Mouse (Mus musculus) CD4-positive naive resting alpha-beta T cell, adult 57 days (primary cell): ENCODE data around the gene Rnf183. TPM values are rescaled to one million over a fixed set of nuclear protein-coding genes. Genes with fewer than 3 reads are reported as not detected.

Experiments used
- total RNA-seq: library from RNA; stranded (reverse); gene quantifications from one replicate; pipeline ENCODE4 v1.2.4, GENCODE M21; 2023

The Rnf183 gene
- not detected for total RNA-seq

DNA sequence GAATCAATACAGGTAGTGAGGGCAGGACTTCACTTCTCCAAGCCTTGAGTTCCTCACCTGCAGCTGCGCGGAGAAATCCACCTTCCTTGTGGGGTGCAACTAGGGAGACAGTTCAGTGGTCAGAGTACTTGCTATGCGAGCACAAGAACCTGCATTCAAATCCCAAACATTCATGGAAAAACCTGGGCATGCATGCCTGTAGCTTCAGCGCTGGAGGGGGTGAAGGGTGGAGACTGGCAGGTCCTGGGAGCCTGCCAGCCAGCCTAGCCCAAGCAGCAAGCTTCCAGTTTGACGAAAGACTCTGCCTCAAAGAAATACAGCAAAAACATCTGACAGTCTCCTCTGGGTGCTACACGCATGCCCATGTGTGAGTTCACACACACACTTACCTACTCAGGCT, at the start of gene Rnf183:
Rnf183 (minus strand) TSS at position 172 of the 400 bp plus-strand sequence.

DNA sequence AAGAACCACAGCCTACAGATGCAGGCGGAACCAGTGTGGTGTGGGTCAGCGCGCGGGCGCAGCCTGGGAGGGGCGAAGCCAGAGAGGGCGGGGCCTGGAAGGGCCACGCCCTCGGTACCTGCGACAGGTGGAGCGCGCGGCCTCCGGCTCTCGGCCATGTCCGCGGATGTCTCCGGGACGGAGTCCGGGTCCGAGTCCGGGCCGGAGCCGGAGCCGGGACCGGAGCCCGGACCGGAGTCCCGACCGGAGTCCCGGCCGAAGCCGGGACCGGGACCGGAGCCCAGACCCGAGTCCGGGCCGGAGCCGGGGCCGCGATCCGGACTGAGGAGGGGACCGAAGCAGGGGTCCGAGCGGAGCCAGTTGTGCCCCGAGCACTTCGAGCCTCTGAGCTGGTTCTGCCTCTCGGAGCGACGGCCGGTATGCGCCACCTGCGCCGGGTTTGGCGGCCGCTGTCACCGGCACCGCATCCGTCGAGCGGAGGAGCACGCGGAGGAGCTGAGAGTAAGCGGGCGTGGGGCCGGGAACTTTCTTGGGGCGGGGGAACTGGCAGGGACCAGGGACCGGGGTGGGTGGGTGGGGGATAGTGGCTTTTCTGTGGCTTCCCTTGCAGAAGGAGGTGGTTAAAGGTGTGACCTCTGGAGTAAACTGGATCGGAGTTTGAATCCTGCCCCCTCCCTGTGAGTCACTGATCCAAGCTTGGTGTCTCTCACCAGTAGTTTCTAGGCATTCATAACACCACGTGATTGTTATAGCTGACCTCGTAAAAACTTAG, 45.1 kb upstream of the Rnf183 start, which contains the start of gene Bspry:
Bspry (plus strand) TSS at position 117 of the 772 bp plus-strand sequence.

DNA sequence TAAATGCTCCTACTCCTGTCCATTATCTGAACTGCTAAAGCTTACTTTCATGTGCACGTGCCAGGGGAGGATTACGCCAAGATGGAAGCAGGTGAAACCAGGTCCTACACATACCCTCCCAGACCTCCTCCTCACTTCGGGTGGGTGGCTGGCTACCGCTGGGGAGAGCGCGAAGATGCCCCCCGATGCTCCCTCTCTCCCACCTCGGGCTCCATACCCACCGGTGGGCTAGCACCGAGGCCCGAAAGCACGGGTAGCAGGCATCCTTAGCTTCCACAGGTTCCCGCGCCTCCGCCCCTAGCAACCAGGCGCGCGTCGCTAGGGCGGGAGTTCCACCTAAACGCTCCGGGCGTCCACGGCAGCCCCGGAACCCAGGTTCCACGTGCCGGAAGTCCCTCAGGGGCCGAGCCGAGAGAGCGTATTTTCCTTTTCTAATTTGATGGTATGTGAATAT, 35.6 kb upstream of the Rnf183 start, which contains the start of gene Wdr31:
Wdr31 (minus strand) TSS at position 299 of the 454 bp plus-strand sequence.

DNA sequence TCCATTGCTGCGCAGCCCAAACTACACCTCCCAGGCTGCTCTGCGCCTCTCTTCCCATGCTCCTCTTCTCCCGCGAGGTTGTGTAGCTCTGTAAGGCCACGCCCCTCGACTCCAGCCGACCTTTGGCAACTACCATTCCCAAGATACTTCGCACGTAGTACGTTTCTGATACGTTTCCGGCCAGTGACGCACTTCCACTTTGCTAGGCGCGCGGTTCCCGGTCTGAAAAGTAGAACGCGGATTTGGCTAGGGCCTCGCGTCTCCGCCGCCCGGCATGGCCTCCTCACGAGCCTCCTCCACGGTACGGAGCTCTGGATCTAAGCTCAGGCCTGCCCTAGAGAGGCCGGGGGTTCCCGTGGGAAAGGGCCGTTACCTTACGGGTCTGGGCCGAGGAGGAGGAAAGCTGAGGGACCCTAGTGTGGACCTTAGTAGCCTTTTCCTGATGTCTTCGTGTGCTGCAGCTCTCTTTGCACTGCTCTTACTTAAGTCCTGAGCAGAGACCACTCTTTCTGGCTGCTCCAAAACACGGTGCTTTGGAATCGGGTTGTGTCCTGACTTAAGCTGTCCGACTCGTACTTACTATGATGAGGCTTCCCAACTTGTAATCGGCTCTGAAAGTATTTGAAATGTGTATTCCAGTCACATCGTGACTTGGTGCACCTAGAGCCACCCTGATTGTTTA, 26.3 kb downstream of the Rnf183 start, which contains the start of the genes Cdc26 and Prpf4:
Cdc26 (minus strand) TSS at position 42 of the 682 bp plus-strand sequence.
Prpf4 (plus strand) TSS at position 197 of the 682 bp plus-strand sequence.

Other genes starting within 250 kb of the Rnf183 start
- gene Zfp37, start 204.2 kb downstream of the Rnf183 start, total RNA-seq: not detected
- gene Slc31a2, start 172.7 kb downstream of the Rnf183 start, total RNA-seq: 4.0 TPM
- 76.0 TPM for gene Fkbp15, start 74.7 kb downstream of the Rnf183 start, total RNA-seq
- gene Slc31a1, start 74.5 kb downstream of the Rnf183 start, total RNA-seq: 9.2 TPM
- gene Cdc26, start 26.6 kb downstream of the Rnf183 start, total RNA-seq: 41.9 TPM
- 21.8 TPM for gene Prpf4, start 26.5 kb downstream of the Rnf183 start, total RNA-seq
- not detected for gene Wdr31, start 35.6 kb upstream of the Rnf183 start, total RNA-seq
- 0.95 TPM for gene Bspry, start 44.8 kb upstream of the Rnf183 start, total RNA-seq
- not detected for gene Hdhd3, start 68.2 kb upstream of the Rnf183 start, total RNA-seq
- 12.1 TPM for gene Alad, start 84.7 kb upstream of the Rnf183 start, total RNA-seq
- 16.0 TPM for gene Pole3, start 89.8 kb upstream of the Rnf183 start, total RNA-seq
- gene 4933430I17Rik, start 90.1 kb upstream of the Rnf183 start, total RNA-seq: 2.6 TPM
- 81.4 TPM for gene Rgs3, start 124.6 kb upstream of the Rnf183 start, total RNA-seq